Mouse (Mus musculus): ENCODE measurements at regions not wholly inside any gene's neighbourhood (a gene's known extent, or its start where the extent isn't known, plus 50 kb on each side); places are given as distances from the start of the nearest gene placed in this dataset.

GRCm38 (mm10) chr4:150769043-150769442, 84.7 kb upstream of the Errfi1 start:
- no peak for DNase-seq

GRCm38 (mm10) chr4:150758467-150759237, 95.1 kb upstream of the Errfi1 start:
- no peak for DNase-seq

- DNase-seq = no peak
Measured at GRCm38 (mm10) chr4:150757815-150758426, 95.8 kb upstream of the Errfi1 start.

GRCm38 (mm10) chr4:150757291-150757741, 96.4 kb upstream of the Errfi1 start:
- DNase-seq = no peak

DNA sequence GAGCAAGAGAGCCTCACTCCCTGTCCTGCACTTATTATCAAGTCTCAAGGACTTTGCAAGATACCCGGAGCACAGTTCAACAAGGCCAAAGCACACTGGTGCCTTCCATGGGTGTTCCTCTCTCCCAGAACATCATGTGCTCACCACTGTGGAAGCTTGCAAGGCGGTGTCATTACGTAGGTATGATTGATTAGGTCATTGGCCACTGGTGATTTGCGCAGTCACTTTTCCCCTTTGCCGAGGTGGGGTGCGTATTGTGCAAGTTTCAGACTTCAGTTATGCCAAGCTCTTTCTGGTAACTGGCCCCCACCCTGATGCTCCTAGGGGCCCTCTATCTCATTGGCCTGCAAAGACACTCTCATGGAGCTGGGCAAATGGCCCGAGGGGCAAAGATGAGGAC, 98.3 kb upstream of the Errfi1 start:
- DNase-seq = no peak

GRCm38 (mm10) chr4:150752151-150752550, 100.2 kb upstream of the Slc45a1 start:
- no peak for DNase-seq

- peak; percentile 27 for DNase-seq
Measured at GRCm38 (mm10) chr4:150750445-150751213, 98.7 kb upstream of the Slc45a1 start.

DNA sequence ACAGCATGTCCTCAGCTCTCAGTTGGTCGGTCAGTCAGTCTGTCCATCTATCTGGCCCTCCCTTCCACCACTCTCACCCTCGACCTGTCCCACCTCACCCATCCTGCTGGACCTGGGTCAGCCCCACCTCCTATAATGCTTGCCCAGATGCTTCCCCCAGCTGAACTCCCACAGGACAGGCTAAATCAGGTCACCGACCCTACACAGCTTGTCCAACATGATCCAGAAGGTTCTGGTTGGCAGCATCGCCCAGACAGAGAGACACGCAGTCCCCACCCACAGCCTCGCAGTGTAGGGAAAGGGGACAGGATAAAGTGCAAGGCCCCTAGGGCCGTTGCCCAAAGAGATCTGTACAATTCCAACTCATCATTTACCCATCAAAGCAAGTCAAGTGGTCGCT, 97.1 kb upstream of the Slc45a1 start:
- DNase-seq = no peak

- no peak for DNase-seq
Measured at GRCm38 (mm10) chr4:150748099-150749000, 96.4 kb upstream of the Slc45a1 start.

- DNase-seq = no peak
Measured at GRCm38 (mm10) chr4:150746430-150746923, 94.5 kb upstream of the Slc45a1 start.

- no peak for DNase-seq
Measured at GRCm38 (mm10) chr4:150745529-150746429, 93.8 kb upstream of the Slc45a1 start.

GRCm38 (mm10) chr4:150743508-150743907, 91.5 kb upstream of the Slc45a1 start:
- no peak for DNase-seq

- no peak for DNase-seq
Measured at GRCm38 (mm10) chr4:150743103-150743502, 91.1 kb upstream of the Slc45a1 start.

DNA sequence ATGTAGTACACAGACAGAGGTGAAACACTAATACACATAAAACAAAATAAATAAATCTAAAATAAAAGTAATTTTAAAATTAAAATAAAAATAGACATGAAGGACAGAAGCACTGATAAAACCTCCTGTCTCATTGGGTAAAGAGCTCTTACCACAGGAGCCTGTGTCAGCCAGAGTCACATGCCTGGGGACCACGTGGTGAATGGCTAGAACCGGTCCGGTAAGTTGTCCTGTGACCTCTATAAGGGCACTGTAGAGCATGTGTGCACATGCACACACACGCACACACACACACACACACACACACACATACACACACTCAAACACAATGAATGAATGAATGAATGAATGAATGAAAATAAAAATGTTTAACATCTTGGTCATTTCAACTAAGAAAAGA, 89.8 kb upstream of the Slc45a1 start:
- no peak for DNase-seq

GRCm38 (mm10) chr4:150740167-150740566, 88.2 kb upstream of the Slc45a1 start:
- no peak for DNase-seq

GRCm38 (mm10) chr4:150738736-150739135, 86.8 kb upstream of the Slc45a1 start:
- no peak for DNase-seq

GRCm38 (mm10) chr4:150730061-150730812, 78.3 kb upstream of the Slc45a1 start:
- DNase-seq = peak; percentile 31

GRCm38 (mm10) chr4:150726539-150726938, 74.6 kb upstream of the Slc45a1 start:
- DNase-seq = no peak

DNA sequence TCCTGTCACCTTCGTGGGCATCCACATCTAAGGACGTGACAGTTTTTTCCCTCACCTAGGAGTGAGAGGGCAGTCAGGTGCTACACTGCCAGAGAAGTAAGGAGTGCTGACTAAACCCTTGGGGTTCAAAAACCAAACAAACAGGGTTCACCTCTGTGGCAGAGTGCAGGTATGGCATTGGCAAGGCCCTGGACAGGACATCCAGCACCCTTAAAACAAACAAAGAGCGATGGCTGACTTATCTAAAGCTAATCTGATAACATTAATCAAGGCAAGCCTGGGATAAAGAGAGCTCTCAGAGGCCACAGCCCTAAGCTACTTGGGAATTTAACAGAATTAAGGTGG, 74.1 kb upstream of the Slc45a1 start:
- no peak for DNase-seq

- DNase-seq = no peak
Measured at GRCm38 (mm10) chr4:150725443-150726135, 73.6 kb upstream of the Slc45a1 start.
